Mouse (Mus musculus) layer of hippocampus, adult 18-20 months (tissue): ENCODE measurements around the gene Nxf3. TPM values are rescaled to one million over a fixed set of nuclear protein-coding genes. Genes with fewer than 3 reads are reported as not detected.

Source experiments
- DNase-seq, 2 experiments: peaks; one replicate each; pipeline ENCODE4 v3.0.0; 2022; ENCODE audit warnings: low spot score in 2 of 2
- long read RNA-seq: library from polyadenylated mRNA; stranded (forward); transcript quantifications from one replicate; pipeline ENCODE4 v2.0.0, GENCODE M21; 2021
- total RNA-seq, 2 experiments: library from RNA; stranded (reverse); gene quantifications; 2 replicates each; pipeline ENCODE4 v1.2.3; 2021

Gene Nxf3
- total RNA-seq = under 1 TPM in 1 of 2 experiments, not detected in 1; 0.23 TPM
- long read RNA-seq = 0 reads

- DNase-seq = no peak
Measured at GRCm38 (mm10) chrX:136085155-136085554, at the start of gene Nxf3. TSS of gene Nxf3 (minus strand) at chrX:136085255.

GRCm38 (mm10) chrX:136127744-136128064 is 42.6 kb upstream of the Nxf3 start:
- peak; percentile 24 to 79 for DNase-seq

GRCm38 (mm10) chrX:136127038-136127743 is 42.1 kb upstream of the Nxf3 start:
- DNase-seq = no peak

GRCm38 (mm10) chrX:136115419-136115961 is 30.4 kb upstream of the Nxf3 start:
- peak; percentile 44 to 80 for DNase-seq

- no peak for DNase-seq
Measured at GRCm38 (mm10) chrX:136115015-136115414, 30.0 kb upstream of the Nxf3 start.

- peak; percentile 52 to 83 for DNase-seq
Measured at GRCm38 (mm10) chrX:136107942-136108341, 22.9 kb upstream of the Nxf3 start.

GRCm38 (mm10) chrX:136104724-136105088 is 19.7 kb upstream of the Nxf3 start:
- DNase-seq = peak in 1 of 2 experiments; percentile 58

- peak; percentile 17 to 57 for DNase-seq
Measured at GRCm38 (mm10) chrX:136104046-136104723, 19.1 kb upstream of the Nxf3 start.

- DNase-seq = peak; percentile 39 to 63
Measured at GRCm38 (mm10) chrX:136094421-136094820, 9.4 kb upstream of the Nxf3 start.

GRCm38 (mm10) chrX:136092497-136093279 is 7.6 kb upstream of the Nxf3 start:
- DNase-seq = no peak

GRCm38 (mm10) chrX:136068020-136068419 is 17.0 kb downstream of the Nxf3 start, which contains the start of gene Bex2:
TSS of gene Bex2 (minus strand) at chrX:136068236.
- DNase-seq = peak; percentile 1 to 24

- DNase-seq = peak; percentile 0 to 27
Measured at GRCm38 (mm10) chrX:136067201-136067991, 17.7 kb downstream of the Nxf3 start.

- DNase-seq = no peak
Measured at GRCm38 (mm10) chrX:136060698-136061097, 24.4 kb downstream of the Nxf3 start.

- DNase-seq = no peak
Measured at GRCm38 (mm10) chrX:136051219-136051618, 33.8 kb downstream of the Nxf3 start.

GRCm38 (mm10) chrX:136047528-136047927 is 37.5 kb downstream of the Nxf3 start:
- peak; percentile 39 to 85 for DNase-seq

- no peak for DNase-seq
Measured at GRCm38 (mm10) chrX:136043726-136044125, 41.3 kb downstream of the Nxf3 start.

GRCm38 (mm10) chrX:136032799-136033763 is 52.0 kb downstream of the Nxf3 start, which contains the start of gene Arxes1:
TSS of gene Arxes1 (plus strand) at chrX:136033367.
- DNase-seq = peak; percentile 10 to 13

- DNase-seq = peak in 1 of 2 experiments; percentile 8
Measured at GRCm38 (mm10) chrX:136030331-136030730, 54.7 kb downstream of the Nxf3 start.
